In genomic region chr14:51884598-51885331, GRCm38 (mm10) we compare ENCODE assay signal across 8 mouse cellular contexts. TPM values are rescaled to one million over a fixed set of nuclear protein-coding genes. Genes with fewer than 3 reads are reported as not detected.
A peak's percentile ranks its signal among the peaks of the same experiment; 100 is the strongest.
DNase-seq lines count a peak whose midpoint lies in the region; ATAC-seq and TF ChIP-seq lines count a peak whose summit lies in the region.

TSS of gene Mettl17 (plus strand) at chr14:51884842.

- peak within 1 kb of the TSS; percentile 71 for H3K9ac ChIP-seq in embryonic facial prominence, embryonic 14.5 days (ENCODE audit: low read depth, low read length)
- H3K9ac ChIP-seq in heart, adult 2 months (ENCODE audit: low read depth, low read length) = peak within 1 kb of the TSS; percentile 60
- peak within 1 kb of the TSS; percentile 78 for H3K9ac ChIP-seq in limb, embryonic 13.5 days
- H3K9ac ChIP-seq in midbrain, embryonic 16.5 days (ENCODE audit: low read depth, low read length) = peak within 1 kb of the TSS; percentile 85

- H3K4me1 ChIP-seq in embryonic facial prominence, embryonic 14.5 days (ENCODE audit: control insufficient read depth, insufficient read depth, low read length) = peaks cover 8% of the 10 kb centered on the region; the same call in 1 of the 2 replicates
- no peaks in the 10 kb centered on the region for H3K4me1 ChIP-seq in heart, adult 2 months (ENCODE audit: control insufficient read depth, insufficient read depth, low read length)
- H3K4me1 ChIP-seq in limb, embryonic 13.5 days = peaks cover 14% of the 10 kb centered on the region
- H3K4me1 ChIP-seq in midbrain, embryonic 16.5 days (ENCODE audit: control insufficient read depth, insufficient read depth, low read length) = peaks cover 14% of the 10 kb centered on the region

- H3K4me3 ChIP-seq in embryonic facial prominence, embryonic 14.5 days (ENCODE audit: low read depth, low read length) = peak within 1 kb of the TSS; percentile 79
- H3K4me3 ChIP-seq in heart, adult 2 months = peak within 1 kb of the TSS; percentile 66
- peak within 1 kb of the TSS; percentile 80 for H3K4me3 ChIP-seq in limb, embryonic 13.5 days
- H3K4me3 ChIP-seq in midbrain, embryonic 16.5 days (ENCODE audit: low read depth, low read length) = peak within 1 kb of the TSS; percentile 80

- DNase-seq in 3T3-L1 (ENCODE audit: low read depth, low spot score) = peak; percentile 99
- peak; percentile 74 to 88 for DNase-seq in adrenal gland, postnatal 4 days (ENCODE audit: low spot score in 2 of 2)
- peak; percentile 99 for DNase-seq in embryonic facial prominence, embryonic 14.5 days (ENCODE audit: low spot score)
- peak; percentile 90 to 93 for DNase-seq in heart, adult 2 months
- peak; percentile 96 to 97 for DNase-seq in kidney, adult 8-10 months
- DNase-seq in spleen, postnatal 10 days (ENCODE audit: low spot score in 2 of 2) = peak; percentile 82 to 95

- intact Hi-C loops in heart, adult 2 months (cut with DNase I) = loop anchor here (2.0 kb wide), 1 partner anchor 420 kb away; the partner anchor contains the start of gene Mettl3

- TF ChIP-seq CTCF in heart, adult 2 months (IDR thresholded peaks at IDR 0.05) = peak; percentile 35

- TF ChIP-seq POLR2A in heart, adult 2 months (IDR thresholded peaks at IDR 0.05; ENCODE audit: insufficient read depth, low read depth, low read length) = peak; percentile 82

- peak within 1 kb of the TSS; percentile 74 for H3K27ac ChIP-seq in embryonic facial prominence, embryonic 14.5 days (replicated peaks; ENCODE audit: low read depth, low read length)
- peak within 1 kb of the TSS; percentile 69 for H3K27ac ChIP-seq in heart, adult 2 months
- peak within 1 kb of the TSS; percentile 75 for H3K27ac ChIP-seq in limb, embryonic 13.5 days
- peak within 1 kb of the TSS; percentile 89 for H3K27ac ChIP-seq in midbrain, embryonic 16.5 days (ENCODE audit: low read length)

- under 1% methylated on average over 43 of the region's 43 CpGs for WGBS in embryonic facial prominence, embryonic 14.5 days
- whole genome bisulfite sequencing in heart, adult 2 months = under 1% methylated on average over 43 of the region's 43 CpGs
- WGBS in limb, embryonic 13.5 days = under 1% methylated on average over 43 of the region's 43 CpGs
- WGBS in midbrain, embryonic 16.5 days = under 1% methylated on average over 43 of the region's 43 CpGs

- no peaks in the 10 kb centered on the region for H3K9me3 ChIP-seq in embryonic facial prominence, embryonic 14.5 days (ENCODE audit: control insufficient read depth, low read length)
- no peaks in the 10 kb centered on the region for H3K9me3 ChIP-seq in limb, embryonic 13.5 days
- H3K9me3 ChIP-seq in midbrain, embryonic 16.5 days (replicated peaks; ENCODE audit: control insufficient read depth, low read length, poor library complexity, severe bottlenecking) = no peaks in the 10 kb centered on the region

- H3K4me2 ChIP-seq in embryonic facial prominence, embryonic 14.5 days (ENCODE audit: low read depth, low read length) = peak within 1 kb of the TSS; percentile 74
- H3K4me2 ChIP-seq in limb, embryonic 13.5 days (replicated peaks) = peak within 1 kb of the TSS; percentile 89
- H3K4me2 ChIP-seq in midbrain, embryonic 16.5 days (ENCODE audit: low read length) = peak within 1 kb of the TSS; percentile 85

- ATAC-seq in embryonic facial prominence, embryonic 14.5 days (ENCODE audit: low read depth) = peak; percentile 98
- ATAC-seq in limb, embryonic 13.5 days (ENCODE audit: low FRiP score, low read depth) = peak; percentile 96
- ATAC-seq in midbrain, embryonic 16.5 days = peak; percentile 99

- H3K36me3 ChIP-seq in embryonic facial prominence, embryonic 14.5 days (ENCODE audit: control insufficient read depth, insufficient read depth, low read length) = peaks cover 33% of the 10 kb centered on the region
- no peaks in the 10 kb centered on the region; the same call in 1 of the 2 replicates for H3K36me3 ChIP-seq in heart, adult 2 months (ENCODE audit: control insufficient read depth, insufficient read depth, low read length)
- peaks cover 33% of the 10 kb centered on the region for H3K36me3 ChIP-seq in limb, embryonic 13.5 days
- H3K36me3 ChIP-seq in midbrain, embryonic 16.5 days (ENCODE audit: control insufficient read depth, insufficient read depth, low read length) = peaks cover 25% of the 10 kb centered on the region

- H3K79me2 ChIP-seq in heart, adult 2 months (replicated peaks; ENCODE audit: control insufficient read depth, insufficient read depth, low read length) = no peaks in the 10 kb centered on the region

- no peaks in the 10 kb centered on the region for H3K27me3 ChIP-seq in embryonic facial prominence, embryonic 14.5 days (replicated peaks; ENCODE audit: control insufficient read depth, insufficient read depth, low read length)
- no peaks in the 10 kb centered on the region for H3K27me3 ChIP-seq in heart, adult 2 months (ENCODE audit: control insufficient read depth, insufficient read depth, low read length)
- no peaks in the 10 kb centered on the region for H3K27me3 ChIP-seq in limb, embryonic 13.5 days
- H3K27me3 ChIP-seq in midbrain, embryonic 16.5 days (ENCODE audit: control insufficient read depth, insufficient read depth, low read depth, low read length) = no peaks in the 10 kb centered on the region

- TF ChIP-seq EP300 in heart, adult 2 months (IDR thresholded peaks at IDR 0.05; ENCODE audit: insufficient read depth, low read depth, low read length) = 0 out of 2 replicates have a peak, but pooled peaks have one; percentile 44

RNA-seq across cellular contexts. Expression of gene Mettl17, which starts in this region (rescaled TPM):
- 10 to 100 TPM; 37.5 to 44.2 TPM for total RNA-seq in adrenal gland, postnatal 4 days (2021)
- 30.6 and 36.5 TPM in 2 replicates for polyA plus RNA-seq in embryonic facial prominence, embryonic 14.5 days (2014; fragmentation: Nextera tagmentation; extraction: Ambion mirVana)
- total RNA-seq in heart, adult 2 months (2021) = 10 to 100 TPM; 20.1 to 20.7 TPM
- polyA plus RNA-seq in heart, adult 2 months (2012; rRNA removed) = 21.1 and 24.8 TPM in 2 replicates
- polyA plus RNA-seq in limb, embryonic 13.5 days (2015; fragmentation: Nextera tagmentation; extraction: Ambion mirVana) = 52.1 and 62.2 TPM in 2 replicates
- polyA plus RNA-seq in midbrain, embryonic 16.5 days (2015; fragmentation: Nextera tagmentation; extraction: Ambion mirVana) = 86.5 and 92.0 TPM in 2 replicates

Comparison
In these comparisons a context has a peak if more than half of its experiments do, and no peak if none do; other contexts are left out.
1. Peak in every context shown above with its lines: DNase-seq, ATAC-seq, H3K4me3 ChIP-seq and H3K27ac ChIP-seq.